Mouse (Mus musculus) lung, postnatal 0 days (tissue): ENCODE data around the gene Ifi27l2b. TPM values are rescaled to one million over a fixed set of nuclear protein-coding genes. Genes with fewer than 3 reads are reported as not detected.

ENCODE experiments used
- ATAC-seq: fragments of 200-750 bp; cut with Nextera tagmentation; 2 replicates; pipeline ENCODE4 v1.8.0; 2017; ENCODE audit warnings: moderate library complexity
- DNase-seq: peaks from one replicate; pipeline ENCODE4 v3.0.0-alpha.2; 2016; ENCODE audit warnings: low spot score
- H3K27ac ChIP-seq: fragments of 300-500 bp; sonication (generic); 2 replicates; pipeline ENCODE4 v1.5.1; 2014; ENCODE audit warnings: antibody characterized with exemption, mild to moderate bottlenecking, low read length, mixed read lengths
- H3K27me3 ChIP-seq: fragments of 300-500 bp; sonication (generic); replicated peaks from 2 replicates; pipeline ENCODE4 v1.6.1; 2014; ENCODE audit warnings: low read length, mixed read lengths; ENCODE audit not compliant: insufficient read depth
- H3K36me3 ChIP-seq: fragments of 300-500 bp; sonication (generic); 2 replicates; pipeline ENCODE4 v1.6.1; 2014; ENCODE audit warnings: low read length, mixed read lengths; ENCODE audit not compliant: insufficient read depth
- H3K4me1 ChIP-seq: fragments of 300-500 bp; sonication (generic); 2 replicates; pipeline ENCODE4 v1.6.1; 2014; ENCODE audit warnings: antibody characterized with exemption, low read depth, low read length, mixed read lengths; ENCODE audit not compliant: insufficient read depth
- H3K4me2 ChIP-seq: fragments of 300-500 bp; sonication (generic); replicated peaks from 2 replicates; pipeline ENCODE4 v1.6.1; 2014; ENCODE audit warnings: low read depth, mild to moderate bottlenecking, low read length, moderate library complexity, mixed read lengths
- H3K4me3 ChIP-seq: fragments of 300-500 bp; sonication (generic); 2 replicates; pipeline ENCODE4 v1.5.1; 2014; ENCODE audit warnings: low read depth, low read length
- H3K9ac ChIP-seq: fragments of 300-500 bp; sonication (generic); replicated peaks from 2 replicates; pipeline ENCODE4 v1.6.1; 2014; ENCODE audit warnings: low read depth, mild to moderate bottlenecking
- H3K9me3 ChIP-seq: fragments of 300-500 bp; sonication (generic); 2 replicates; pipeline ENCODE4 v1.6.1; 2016; ENCODE audit warnings: low read length, mixed read lengths
- CTCF ChIP-seq: IDR thresholded peaks from 2 replicates; pipeline ENCODE4 v1.5.1; 2016; ENCODE audit warnings: antibody characterized with exemption, mild to moderate bottlenecking
- EP300 ChIP-seq: IDR thresholded peaks from 2 replicates; pipeline ENCODE4 v1.6.1; 2016; ENCODE audit warnings: antibody characterized with exemption, mild to moderate bottlenecking, control low read depth
- WGBS: fragments of 180-500 bp; shearing (Covaris S2); extraction: QIAGEN DNeasy Blood & Tissue Kit; methylation state at CpG from one replicate; pipeline ENCODE4 v1.1.7; 2014; 5-methylcytosine and 5-hydroxymethylcytosine counted together
- polyA plus RNA-seq: library from polyadenylated mRNA; unstranded; fragments of >200 nt; fragmentation: Nextera tagmentation; extraction: Ambion mirVana; gene quantifications from 2 replicates; pipeline ENCODE4 v1.2.1, GENCODE M21; 2015

The Ifi27l2b gene
- polyA plus RNA-seq: not detected in 2 replicates

DNA sequence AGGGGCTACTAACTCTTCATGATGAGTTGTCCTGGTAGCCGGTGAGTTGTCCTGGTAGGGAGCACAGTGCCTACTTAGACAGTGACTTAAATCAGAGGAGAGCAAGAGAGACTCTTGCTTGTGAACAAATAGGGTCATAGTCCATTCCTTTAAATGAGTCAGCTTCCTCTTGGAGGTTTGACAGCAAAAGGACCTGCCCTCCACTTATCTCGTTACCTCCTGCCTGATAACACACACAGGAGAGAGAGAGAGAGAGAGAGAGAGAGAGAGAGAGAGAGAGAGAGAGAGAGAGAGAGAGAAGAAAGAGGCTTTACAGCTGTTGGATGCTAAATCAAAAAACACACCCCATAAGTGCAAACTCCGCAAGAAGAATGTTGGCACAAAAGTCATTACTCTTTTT is at the start of gene Ifi27l2b:
Gene Ifi27l2b (minus strand): TSS at position 84 of the 400 bp plus-strand sequence.
- ATAC-seq (no peak), DNase-seq (no peak)
- WGBS: 60% methylated on average over 3 of the region's 3 CpGs
- Histone ChIP-seq H3K4me2 (no peak within 1 kb of the TSS), H3K9ac (no peak within 1 kb of the TSS), H3K4me1 (no peaks in the 10 kb centered on the region), H3K36me3 (no peaks in the 10 kb centered on the region), H3K9me3 (no peaks in the 10 kb centered on the region), H3K4me3 (no peak within 1 kb of the TSS), H3K27ac (no peak within 1 kb of the TSS), H3K27me3 (no peaks in the 10 kb centered on the region)
- no peak for TF ChIP-seq EP300
- no peak for TF ChIP-seq CTCF

DNA sequence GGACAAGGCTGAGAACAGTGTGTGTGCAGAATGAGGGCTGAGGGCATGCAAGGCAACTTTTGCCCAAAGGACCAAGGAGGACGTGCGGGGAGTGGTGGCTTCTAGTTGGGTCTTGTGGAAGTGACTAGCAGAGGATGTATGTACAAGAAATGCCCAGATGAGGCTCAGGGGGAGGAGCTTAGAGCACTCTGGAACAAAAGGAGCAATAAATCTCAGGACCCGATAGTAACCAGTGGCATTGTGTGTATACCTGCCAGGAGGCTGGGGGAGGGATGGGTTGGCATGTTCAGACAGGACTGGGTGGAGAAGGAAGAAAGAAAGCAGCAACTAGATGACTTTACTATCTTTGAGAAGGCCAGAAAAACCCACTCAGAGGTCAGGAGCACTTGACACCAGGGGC is 47.4 kb upstream of the Ifi27l2b start:
- H3K36me3 ChIP-seq: no peaks in the 10 kb centered on the region
- ATAC-seq (no peak), DNase-seq (no peak)
- 68% methylated on average over 3 of the region's 3 CpGs for WGBS
- H3K9ac ChIP-seq: no peak overlapping the region
- H3K4me3 ChIP-seq: no peak overlapping the region
- no peaks in the 10 kb centered on the region for H3K9me3 ChIP-seq
- no peaks in the 10 kb centered on the region for H3K4me1 ChIP-seq
- no peak overlapping the region for H3K27ac ChIP-seq
- TF ChIP-seq CTCF (no peak), EP300 (no peak)
- no peaks in the 10 kb centered on the region for H3K27me3 ChIP-seq
- no peak overlapping the region for H3K4me2 ChIP-seq

DNA sequence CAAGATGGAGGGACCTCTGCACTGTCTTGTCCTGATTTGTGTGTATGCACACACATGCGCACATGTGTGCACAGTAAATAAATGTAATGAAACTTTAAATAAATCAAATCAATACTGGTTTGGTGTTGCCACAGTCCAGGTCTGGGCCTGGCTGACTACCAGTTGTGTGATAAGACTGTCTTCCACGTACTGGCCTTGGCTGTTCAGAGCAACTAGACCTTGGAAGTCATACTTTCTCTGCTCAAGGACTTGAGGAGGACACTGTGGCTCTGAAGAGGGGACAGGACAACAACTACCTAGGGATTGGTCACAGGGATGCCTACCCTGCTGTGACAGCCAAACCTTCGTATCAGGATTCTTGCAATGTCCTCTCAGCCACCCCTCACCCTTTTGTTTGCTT is 46.3 kb upstream of the Ifi27l2b start:
- ATAC-seq (no peak), DNase-seq (no peak)
- Histone ChIP-seq H3K9me3 (no peaks in the 10 kb centered on the region), H3K4me1 (no peaks in the 10 kb centered on the region), H3K4me3 (no peak overlapping the region), H3K9ac (no peak overlapping the region), H3K27me3 (no peaks in the 10 kb centered on the region), H3K36me3 (no peaks in the 10 kb centered on the region), H3K27ac (no peak overlapping the region), H3K4me2 (no peak overlapping the region)
- no peak for TF ChIP-seq EP300
- WGBS: 55% methylated on average over 3 of the region's 3 CpGs

DNA sequence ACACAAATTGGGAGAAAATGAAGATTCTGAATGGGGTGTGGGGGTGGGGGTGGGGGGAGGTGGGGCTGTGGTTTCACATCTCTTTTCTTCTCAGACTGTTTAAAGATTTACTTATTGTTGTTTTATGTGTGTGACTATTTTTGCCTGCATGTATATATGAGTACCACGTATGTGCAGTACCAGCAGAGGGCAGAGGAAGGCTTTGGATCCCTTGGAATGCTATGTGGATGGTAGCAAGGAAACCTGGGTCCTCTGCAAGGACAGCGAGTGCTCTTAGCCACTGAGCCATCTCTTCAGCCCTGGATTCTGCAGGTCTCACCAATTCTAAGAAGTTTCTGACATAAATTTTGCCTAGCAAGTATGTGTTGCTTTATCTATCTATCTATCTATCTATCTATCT is 42.2 kb upstream of the Ifi27l2b start:
- DNase-seq (peak; percentile 21), ATAC-seq (no peak)
- no peak overlapping the region for H3K4me2 ChIP-seq
- H3K9ac ChIP-seq: no peak overlapping the region
- no peak overlapping the region for H3K4me3 ChIP-seq
- WGBS: 85% methylated on average over 2 of the region's 2 CpGs
- no peaks in the 10 kb centered on the region for H3K9me3 ChIP-seq
- H3K27ac ChIP-seq: no peak overlapping the region
- TF ChIP-seq CTCF: peak; percentile 63
- TF ChIP-seq EP300: no peak
- H3K27me3 ChIP-seq: no peaks in the 10 kb centered on the region
- H3K4me1 ChIP-seq: no peaks in the 10 kb centered on the region
- no peaks in the 10 kb centered on the region for H3K36me3 ChIP-seq

DNA sequence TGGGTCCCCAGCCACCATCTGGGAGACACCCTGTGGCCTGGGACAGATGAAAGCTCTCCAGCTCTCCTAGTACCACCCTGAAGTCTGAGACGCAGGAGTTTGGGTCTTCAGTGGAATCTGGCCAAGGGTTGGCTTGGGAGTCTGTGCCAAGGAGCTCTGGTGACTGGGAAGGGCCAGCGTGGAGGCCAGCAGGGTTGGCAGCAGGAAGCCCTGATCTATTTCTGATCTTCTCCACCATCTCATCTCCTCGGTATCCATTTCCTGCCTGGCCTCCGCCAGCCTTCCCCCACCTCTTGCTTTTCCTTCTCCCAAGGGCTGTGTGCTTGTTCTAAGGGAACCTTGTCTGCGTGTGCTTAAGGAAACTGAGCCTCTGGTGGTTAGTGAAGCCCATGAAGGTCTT is 41.7 kb upstream of the Ifi27l2b start:
- Histone ChIP-seq H3K4me1 (no peaks in the 10 kb centered on the region), H3K9me3 (no peaks in the 10 kb centered on the region), H3K4me3 (no peak overlapping the region), H3K4me2 (no peak overlapping the region), H3K9ac (no peak overlapping the region), H3K27me3 (no peaks in the 10 kb centered on the region), H3K36me3 (no peaks in the 10 kb centered on the region), H3K27ac (no peak overlapping the region)
- DNase-seq (no peak), ATAC-seq (no peak)
- TF ChIP-seq EP300 (no peak), CTCF (no peak)
- WGBS: 49% methylated on average over 5 of the region's 5 CpGs

DNA sequence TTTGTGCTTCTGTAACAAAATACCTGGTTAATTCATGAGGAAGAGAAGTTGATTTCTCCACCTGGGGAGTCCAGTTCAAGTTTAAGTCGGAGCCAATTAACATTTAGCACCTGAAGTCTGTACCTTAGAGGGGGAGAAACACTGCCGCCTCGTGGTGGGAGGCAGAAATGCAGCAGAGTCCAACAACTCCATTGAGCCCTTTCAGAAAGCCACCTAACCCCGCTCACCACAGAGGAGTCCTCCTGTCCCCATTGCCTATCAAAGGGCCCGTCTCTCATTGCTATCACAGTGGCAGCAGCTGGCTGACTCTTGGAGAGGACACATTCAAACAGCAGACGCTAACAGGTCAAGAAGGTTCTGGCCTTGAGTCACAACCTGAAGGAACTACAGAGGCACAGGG is 37.5 kb upstream of the Ifi27l2b start:
- ATAC-seq (peak; percentile 16; the same call in 1 of the 2 replicates), DNase-seq (peak; percentile 48)
- H3K4me3 ChIP-seq: no peak overlapping the region
- H3K9me3 ChIP-seq: no peaks in the 10 kb centered on the region
- TF ChIP-seq CTCF (peak; percentile 78), EP300 (no peak)
- WGBS: 18% methylated on average over 6 of the region's 6 CpGs
- H3K27me3 ChIP-seq: no peaks in the 10 kb centered on the region
- H3K27ac ChIP-seq: no peak overlapping the region
- no peaks in the 10 kb centered on the region for H3K4me1 ChIP-seq
- H3K4me2 ChIP-seq: no peak overlapping the region
- H3K36me3 ChIP-seq: no peaks in the 10 kb centered on the region
- no peak overlapping the region for H3K9ac ChIP-seq

DNA sequence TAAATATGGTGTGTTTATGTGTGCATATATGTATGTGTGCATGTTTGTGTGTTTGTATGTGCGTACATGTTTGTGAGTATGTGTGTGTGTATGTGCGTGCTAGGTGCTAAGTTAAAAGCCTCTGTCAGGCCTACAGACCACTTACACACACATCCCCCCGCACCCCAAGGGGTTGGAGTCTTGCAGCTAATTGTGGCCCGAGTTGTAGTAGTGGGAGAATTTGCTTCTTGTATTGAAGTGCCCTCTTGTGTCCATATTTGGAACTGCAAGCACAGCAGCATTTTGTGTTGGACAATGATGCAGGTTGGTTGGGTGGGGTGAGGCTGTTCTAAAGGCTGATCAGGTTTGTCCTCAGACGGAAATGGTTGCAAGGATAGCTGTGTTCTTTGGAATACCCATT is 35.7 kb upstream of the Ifi27l2b start:
- WGBS: 33% methylated on average over 5 of the region's 5 CpGs
- no peak overlapping the region for H3K4me2 ChIP-seq
- ATAC-seq: peak; percentile 44; the same call in 1 of the 2 replicates
- H3K27ac ChIP-seq: no peak overlapping the region
- no peaks in the 10 kb centered on the region for H3K27me3 ChIP-seq
- DNase-seq: peak; percentile 75
- no peaks in the 10 kb centered on the region for H3K36me3 ChIP-seq
- H3K4me3 ChIP-seq: no peak overlapping the region
- H3K9ac ChIP-seq: no peak overlapping the region
- no peaks in the 10 kb centered on the region for H3K9me3 ChIP-seq
- peak; percentile 97 for TF ChIP-seq CTCF
- TF ChIP-seq EP300: no peak
- H3K4me1 ChIP-seq: no peaks in the 10 kb centered on the region
